Mouse (Mus musculus): ENCODE results near the gene Rere. TPM values are rescaled to one million over a fixed set of nuclear protein-coding genes. Genes with fewer than 3 reads are reported as not detected.

Gene Rere
- polyA plus RNA-seq, 2 experiments: 28.5 to 43.3 TPM

GRCm38 (mm10) chr4:150522425-150522824 lies 241.0 kb downstream of the Rere start:
- Histone ChIP-seq H3K9me3 (ENCODE audit: control insufficient read depth, low read length) (no peaks in the 10 kb centered on the region), H3K9ac (ENCODE audit: low read depth, low read length, severe bottlenecking) (no peak overlapping the region), H3K4me3 (replicated peaks; ENCODE audit: low read length) (no peak overlapping the region), H3K36me3 (ENCODE audit: control insufficient read depth, insufficient read depth, low read length) (peaks cover 12% of the 10 kb centered on the region), H3K27me3 (ENCODE audit: control insufficient read depth, insufficient read depth, low read length) (no peaks in the 10 kb centered on the region), H3K4me1 (ENCODE audit: control insufficient read depth, insufficient read depth, low read length) (peaks cover 4% of the 10 kb centered on the region), H3K4me2 (replicated peaks; ENCODE audit: low read depth, low read length, severe bottlenecking) (no peak overlapping the region), H3K27ac (replicated peaks; ENCODE audit: low read depth, low read length) (no peak overlapping the region)
- no peak for ATAC-seq (ENCODE audit: low FRiP score, low read depth)
- no peak for DNase-seq (ENCODE audit: low spot score)
- TF ChIP-seq POLR2A (IDR thresholded peaks at IDR 0.05; ENCODE audit: borderline replicate concordance, extremely low read depth, insufficient read depth, insufficient read length): no peak
- whole genome bisulfite sequencing: 87% methylated on average over 5 of the region's 5 CpGs

DNA sequence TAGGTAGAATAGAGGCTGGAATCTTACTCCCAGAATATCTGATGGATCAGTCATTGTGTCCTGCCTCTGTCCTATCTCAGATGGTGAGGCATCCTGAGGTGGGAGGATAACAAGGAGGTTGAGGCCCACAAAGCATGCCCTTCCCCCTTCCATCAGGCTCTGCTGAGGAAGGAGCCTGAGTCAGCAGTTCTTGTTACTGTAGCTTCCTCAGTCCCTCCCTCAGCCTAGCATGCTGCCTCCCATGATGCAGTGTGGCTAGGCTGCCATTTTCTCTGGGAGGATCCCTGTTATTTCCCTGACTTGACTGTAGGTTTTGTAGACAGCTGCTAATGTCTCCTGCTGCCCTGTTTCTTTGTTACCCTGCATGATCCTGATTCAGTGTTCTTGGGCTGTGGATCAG lies 241.9 kb downstream of the Rere start:
- Histone ChIP-seq H3K27ac (replicated peaks; ENCODE audit: low read depth, low read length) (no peak overlapping the region), H3K4me2 (replicated peaks; ENCODE audit: low read depth, low read length, severe bottlenecking) (no peak overlapping the region), H3K36me3 (ENCODE audit: control insufficient read depth, insufficient read depth, low read length) (peaks cover 12% of the 10 kb centered on the region), H3K9me3 (ENCODE audit: control insufficient read depth, low read length) (no peaks in the 10 kb centered on the region), H3K9ac (ENCODE audit: low read depth, low read length, severe bottlenecking) (no peak overlapping the region), H3K27me3 (ENCODE audit: control insufficient read depth, insufficient read depth, low read length) (no peaks in the 10 kb centered on the region), H3K4me3 (replicated peaks; ENCODE audit: low read length) (no peak overlapping the region), H3K4me1 (ENCODE audit: control insufficient read depth, insufficient read depth, low read length) (peaks cover 4% of the 10 kb centered on the region)
- DNase-seq (ENCODE audit: low spot score) (no peak), ATAC-seq (ENCODE audit: low FRiP score, low read depth) (no peak)
- TF ChIP-seq POLR2A (IDR thresholded peaks at IDR 0.05; ENCODE audit: borderline replicate concordance, extremely low read depth, insufficient read depth, insufficient read length): no peak

DNA sequence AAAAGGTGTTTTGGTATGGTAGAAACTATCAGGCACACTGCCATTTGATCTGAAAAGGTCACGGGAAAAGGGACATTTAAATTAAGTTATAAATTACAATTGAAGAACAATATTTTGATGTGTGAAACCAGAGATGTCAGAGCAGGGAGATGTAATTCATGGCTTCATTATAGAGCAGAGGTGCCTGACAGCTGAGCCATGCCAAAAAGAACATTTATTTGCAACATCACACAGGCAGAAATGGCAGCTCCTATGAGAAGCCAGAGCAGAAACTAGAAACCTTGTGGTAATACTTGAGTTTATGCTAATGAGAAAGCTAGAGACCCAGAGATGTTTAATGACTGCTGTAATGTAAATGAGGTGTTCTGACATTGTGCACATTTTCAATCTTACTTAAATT lies 244.8 kb downstream of the Rere start:
- WGBS: 56% methylated on average over 1 of the region's 1 CpGs
- peaks cover 19% of the 10 kb centered on the region for H3K36me3 ChIP-seq (ENCODE audit: control insufficient read depth, insufficient read depth, low read length)
- no peak overlapping the region for H3K9ac ChIP-seq (ENCODE audit: low read depth, low read length, severe bottlenecking)

GRCm38 (mm10) chr4:150528426-150528825 lies 247.0 kb downstream of the Rere start:
- Histone ChIP-seq H3K36me3 (ENCODE audit: control insufficient read depth, insufficient read depth, low read length) (peaks cover 16% of the 10 kb centered on the region), H3K4me2 (replicated peaks; ENCODE audit: low read depth, low read length, severe bottlenecking) (no peak overlapping the region), H3K9me3 (ENCODE audit: control insufficient read depth, low read length) (no peaks in the 10 kb centered on the region), H3K4me3 (replicated peaks; ENCODE audit: low read length) (no peak overlapping the region), H3K27me3 (ENCODE audit: control insufficient read depth, insufficient read depth, low read length) (no peaks in the 10 kb centered on the region), H3K4me1 (ENCODE audit: control insufficient read depth, insufficient read depth, low read length) (peaks cover 15% of the 10 kb centered on the region), H3K27ac (replicated peaks; ENCODE audit: low read depth, low read length) (no peak overlapping the region), H3K9ac (ENCODE audit: low read depth, low read length, severe bottlenecking) (no peak overlapping the region)
- ATAC-seq (ENCODE audit: low FRiP score, low read depth) (no peak), DNase-seq (ENCODE audit: low spot score) (no peak)
- TF ChIP-seq POLR2A (IDR thresholded peaks at IDR 0.05; ENCODE audit: borderline replicate concordance, extremely low read depth, insufficient read depth, insufficient read length): no peak
- WGBS: 92% methylated on average over 1 of the region's 1 CpGs

More for the DNA sequence above, 244.8 kb downstream of the Rere start:
- no peak for TF ChIP-seq POLR2A (IDR thresholded peaks at IDR 0.05; ENCODE audit: borderline replicate concordance, extremely low read depth, insufficient read depth, insufficient read length)
- ATAC-seq (ENCODE audit: low FRiP score, low read depth): no peak
- H3K27me3 ChIP-seq (ENCODE audit: control insufficient read depth, insufficient read depth, low read length): no peaks in the 10 kb centered on the region
- no peaks in the 10 kb centered on the region for H3K9me3 ChIP-seq (ENCODE audit: control insufficient read depth, low read length)
- DNase-seq (ENCODE audit: low spot score): no peak
- H3K27ac ChIP-seq (replicated peaks; ENCODE audit: low read depth, low read length): no peak overlapping the region
- no peak overlapping the region for H3K4me2 ChIP-seq (replicated peaks; ENCODE audit: low read depth, low read length, severe bottlenecking)
- peaks cover 4% of the 10 kb centered on the region for H3K4me1 ChIP-seq (ENCODE audit: control insufficient read depth, insufficient read depth, low read length)
- H3K4me3 ChIP-seq (replicated peaks; ENCODE audit: low read length): no peak overlapping the region

- no peaks in the 10 kb centered on the region for H3K27me3 ChIP-seq (ENCODE audit: control insufficient read depth, insufficient read depth, low read length)
- 94% methylated on average over 5 of the region's 5 CpGs for WGBS
- H3K9ac ChIP-seq (ENCODE audit: low read depth, low read length, severe bottlenecking): no peak overlapping the region
- no peak for TF ChIP-seq POLR2A (IDR thresholded peaks at IDR 0.05; ENCODE audit: borderline replicate concordance, extremely low read depth, insufficient read depth, insufficient read length)
- H3K27ac ChIP-seq (replicated peaks; ENCODE audit: low read depth, low read length): no peak overlapping the region
- H3K4me3 ChIP-seq (replicated peaks; ENCODE audit: low read length): no peak overlapping the region
- no peak for ATAC-seq (ENCODE audit: low FRiP score, low read depth)
- no peaks in the 10 kb centered on the region for H3K9me3 ChIP-seq (ENCODE audit: control insufficient read depth, low read length)
- no peak for DNase-seq (ENCODE audit: low spot score)
- peaks cover 15% of the 10 kb centered on the region for H3K4me1 ChIP-seq (ENCODE audit: control insufficient read depth, insufficient read depth, low read length)
- H3K36me3 ChIP-seq (ENCODE audit: control insufficient read depth, insufficient read depth, low read length): peaks cover 12% of the 10 kb centered on the region
- H3K4me2 ChIP-seq (replicated peaks; ENCODE audit: low read depth, low read length, severe bottlenecking): no peak overlapping the region
Observed at GRCm38 (mm10) chr4:150528846-150529245, 247.4 kb downstream of the Rere start.

DNA sequence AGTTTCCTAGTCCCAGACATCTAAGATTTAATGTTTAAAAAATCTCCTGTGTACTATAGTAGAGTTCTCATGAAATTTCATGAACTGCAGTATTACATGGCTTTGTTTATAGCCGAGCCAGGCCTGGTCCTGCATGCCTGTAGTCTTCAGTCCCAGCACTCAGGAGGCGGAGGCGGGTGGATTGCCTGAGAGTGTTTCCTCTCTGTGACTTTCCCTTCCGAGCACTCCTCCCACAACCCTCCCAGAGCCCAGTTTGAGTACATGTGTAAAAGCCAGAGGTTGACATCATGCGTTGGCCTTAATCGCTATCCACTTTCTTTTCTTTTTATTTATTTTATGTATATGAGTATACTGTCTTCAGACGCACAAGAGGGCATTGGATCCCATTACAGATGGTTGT lies 250.4 kb downstream of the Rere start:
- Histone ChIP-seq H3K9ac (ENCODE audit: low read depth, low read length, severe bottlenecking) (no peak overlapping the region), H3K27ac (replicated peaks; ENCODE audit: low read depth, low read length) (no peak overlapping the region; the same call in 1 of the 2 replicates), H3K4me2 (replicated peaks; ENCODE audit: low read depth, low read length, severe bottlenecking) (no peak overlapping the region), H3K27me3 (ENCODE audit: control insufficient read depth, insufficient read depth, low read length) (no peaks in the 10 kb centered on the region), H3K9me3 (ENCODE audit: control insufficient read depth, low read length) (no peaks in the 10 kb centered on the region), H3K4me3 (replicated peaks; ENCODE audit: low read length) (no peak overlapping the region), H3K4me1 (ENCODE audit: control insufficient read depth, insufficient read depth, low read length) (peaks cover 14% of the 10 kb centered on the region), H3K36me3 (ENCODE audit: control insufficient read depth, insufficient read depth, low read length) (peaks cover 21% of the 10 kb centered on the region)
- 66% methylated on average over 7 of the region's 7 CpGs for WGBS
- ATAC-seq (ENCODE audit: low FRiP score, low read depth) (no peak; the same call in 1 of the 2 replicates), DNase-seq (ENCODE audit: low spot score) (no peak)
- no peak for TF ChIP-seq POLR2A (IDR thresholded peaks at IDR 0.05; ENCODE audit: borderline replicate concordance, extremely low read depth, insufficient read depth, insufficient read length)
